Mouse (Mus musculus): ENCODE data around the gene Pithd1. TPM values are rescaled to one million over a fixed set of nuclear protein-coding genes. Genes with fewer than 3 reads are reported as not detected.
A peak's percentile ranks its signal among the peaks of the same experiment; 100 is the strongest.

Gene Pithd1
- polyA plus RNA-seq, 1 experiment from 2014 or later = 63.3 TPM

- Histone ChIP-seq H3K9ac (no peak overlapping the region), H3K9me3 (no peaks in the 10 kb centered on the region), H3K27me3 (replicated peaks) (no peaks in the 10 kb centered on the region), H3K4me3 (no peak overlapping the region), H3K27ac (no peak overlapping the region), H3K4me2 (replicated peaks) (no peak overlapping the region), H3K36me3 (peaks cover 53% of the 10 kb centered on the region), H3K4me1 (peaks cover 24% of the 10 kb centered on the region)
- 93% methylated on average over 16 of the region's 16 CpGs for WGBS
- no peak for ATAC-seq (ENCODE audit: low FRiP score, low read depth)
These were observed 20.8 kb downstream of the Pithd1 start for GRCm38 (mm10) chr4:135966283-135966682.

GRCm38 (mm10) chr4:135965113-135965512 is 22.0 kb downstream of the Pithd1 start:
- peaks cover 48% of the 10 kb centered on the region for H3K36me3 ChIP-seq
- 87% methylated on average over 9 of the region's 9 CpGs for WGBS
- no peaks in the 10 kb centered on the region for H3K27me3 ChIP-seq (replicated peaks)
- no peaks in the 10 kb centered on the region for H3K9me3 ChIP-seq
- no peak overlapping the region for H3K4me2 ChIP-seq (replicated peaks)
- no peak overlapping the region for H3K9ac ChIP-seq
- ATAC-seq (ENCODE audit: low FRiP score, low read depth) = no peak
- no peak overlapping the region for H3K27ac ChIP-seq
- H3K4me1 ChIP-seq = peaks cover 15% of the 10 kb centered on the region
- H3K4me3 ChIP-seq = no peak overlapping the region

GRCm38 (mm10) chr4:135964426-135964825 is 22.6 kb downstream of the Pithd1 start:
- peak overlapping the region; percentile 82 for H3K9ac ChIP-seq
- ATAC-seq (ENCODE audit: low FRiP score, low read depth) = no peak
- H3K27me3 ChIP-seq (replicated peaks) = no peaks in the 10 kb centered on the region
- peaks cover 47% of the 10 kb centered on the region for H3K36me3 ChIP-seq
- H3K4me2 ChIP-seq (replicated peaks) = peak overlapping the region; percentile 78
- H3K9me3 ChIP-seq = no peaks in the 10 kb centered on the region
- 6% methylated on average over 12 of the region's 12 CpGs for WGBS
- no peak overlapping the region for H3K27ac ChIP-seq
- peak overlapping the region; percentile 66 for H3K4me3 ChIP-seq
- peaks cover 15% of the 10 kb centered on the region for H3K4me1 ChIP-seq

GRCm38 (mm10) chr4:135963457-135964193 is 23.4 kb downstream of the Pithd1 start, which contains the start of gene Gale:
TSS of gene Gale (plus strand) at chr4:135963727.
- peak within 1 kb of the TSS; percentile 66 for H3K4me3 ChIP-seq
- peak within 1 kb of the TSS; percentile 82 for H3K9ac ChIP-seq
- WGBS = under 1% methylated on average over 56 of the region's 56 CpGs
- H3K4me1 ChIP-seq = peaks cover 15% of the 10 kb centered on the region
- peaks cover 47% of the 10 kb centered on the region for H3K36me3 ChIP-seq
- H3K4me2 ChIP-seq (replicated peaks) = peak within 1 kb of the TSS; percentile 78
- H3K9me3 ChIP-seq = no peaks in the 10 kb centered on the region
- no peaks in the 10 kb centered on the region for H3K27me3 ChIP-seq (replicated peaks)
- peak within 1 kb of the TSS; percentile 57; the same call in 1 of the 2 replicates for H3K27ac ChIP-seq
- peak; percentile 94 for ATAC-seq (ENCODE audit: low FRiP score, low read depth)

- no peaks in the 10 kb centered on the region for H3K27me3 ChIP-seq (replicated peaks)
- peak overlapping the region; percentile 82 for H3K9ac ChIP-seq
- H3K4me1 ChIP-seq = peaks cover 15% of the 10 kb centered on the region
- 7% methylated on average over 15 of the region's 15 CpGs for WGBS
- no peaks in the 10 kb centered on the region for H3K9me3 ChIP-seq
- peak overlapping the region; percentile 78 for H3K4me2 ChIP-seq (replicated peaks)
- H3K4me3 ChIP-seq = peak overlapping the region; percentile 66
- H3K27ac ChIP-seq = peak overlapping the region; percentile 57; the same call in 1 of the 2 replicates
- peaks cover 42% of the 10 kb centered on the region for H3K36me3 ChIP-seq
- no peak for ATAC-seq (ENCODE audit: low FRiP score, low read depth)
These were observed 24.1 kb downstream of the Pithd1 start for GRCm38 (mm10) chr4:135962946-135963345.

- H3K27ac ChIP-seq = no peak overlapping the region
- H3K36me3 ChIP-seq = peaks cover 34% of the 10 kb centered on the region
- no peak for ATAC-seq (ENCODE audit: low FRiP score, low read depth)
- no peak overlapping the region for H3K9ac ChIP-seq
- peaks cover 15% of the 10 kb centered on the region for H3K4me1 ChIP-seq
- H3K4me2 ChIP-seq (replicated peaks) = no peak overlapping the region; the same call in 1 of the 2 replicates
- H3K27me3 ChIP-seq (replicated peaks) = no peaks in the 10 kb centered on the region
- 91% methylated on average over 7 of the region's 7 CpGs for WGBS
- no peaks in the 10 kb centered on the region for H3K9me3 ChIP-seq
- no peak overlapping the region for H3K4me3 ChIP-seq
These were observed 24.9 kb downstream of the Pithd1 start for GRCm38 (mm10) chr4:135962198-135962597.

- peaks cover 30% of the 10 kb centered on the region for H3K36me3 ChIP-seq
These were observed 25.4 kb downstream of the Pithd1 start for GRCm38 (mm10) chr4:135961709-135962108.

GRCm38 (mm10) chr4:135960717-135961116 is 26.3 kb downstream of the Pithd1 start:
- peaks cover 15% of the 10 kb centered on the region for H3K4me1 ChIP-seq
- no peaks in the 10 kb centered on the region for H3K9me3 ChIP-seq
- ATAC-seq (ENCODE audit: low FRiP score, low read depth) = no peak
- no peak overlapping the region for H3K4me3 ChIP-seq
- H3K4me2 ChIP-seq (replicated peaks) = no peak overlapping the region
- WGBS = 20% methylated on average over 5 of the region's 5 CpGs
- H3K36me3 ChIP-seq = peaks cover 27% of the 10 kb centered on the region
- H3K27me3 ChIP-seq (replicated peaks) = no peaks in the 10 kb centered on the region
- H3K27ac ChIP-seq = no peak overlapping the region
- H3K9ac ChIP-seq = no peak overlapping the region

More at GRCm38 (mm10) chr4:135961709-135962108, 25.4 kb downstream of the Pithd1 start:
- no peak overlapping the region for H3K27ac ChIP-seq
- no peaks in the 10 kb centered on the region for H3K27me3 ChIP-seq (replicated peaks)
- peaks cover 15% of the 10 kb centered on the region for H3K4me1 ChIP-seq
- ATAC-seq (ENCODE audit: low FRiP score, low read depth) = no peak
- WGBS = 88% methylated on average over 5 of the region's 5 CpGs
- H3K4me3 ChIP-seq = no peak overlapping the region
- H3K4me2 ChIP-seq (replicated peaks) = no peak overlapping the region
- no peaks in the 10 kb centered on the region for H3K9me3 ChIP-seq
- H3K9ac ChIP-seq = no peak overlapping the region

- Histone ChIP-seq H3K9me3 (no peaks in the 10 kb centered on the region), H3K4me3 (no peak overlapping the region), H3K4me2 (replicated peaks) (no peak overlapping the region), H3K27me3 (replicated peaks) (no peaks in the 10 kb centered on the region), H3K9ac (no peak overlapping the region), H3K36me3 (peaks cover 32% of the 10 kb centered on the region), H3K4me1 (peaks cover 6% of the 10 kb centered on the region; the same call in 1 of the 2 replicates), H3K27ac (no peak overlapping the region)
- no peak for ATAC-seq (ENCODE audit: low FRiP score, low read depth)
- WGBS = 64% methylated on average over 8 of the region's 8 CpGs
These were observed 28.7 kb downstream of the Pithd1 start for GRCm38 (mm10) chr4:135958354-135958753.

GRCm38 (mm10) chr4:135955886-135956285 is 31.2 kb downstream of the Pithd1 start:
- Histone ChIP-seq H3K27ac (no peak overlapping the region), H3K4me2 (replicated peaks) (no peak overlapping the region), H3K9me3 (no peaks in the 10 kb centered on the region), H3K36me3 (peaks cover 48% of the 10 kb centered on the region), H3K9ac (no peak overlapping the region), H3K4me3 (no peak overlapping the region), H3K4me1 (no peaks in the 10 kb centered on the region), H3K27me3 (replicated peaks) (no peaks in the 10 kb centered on the region)
- 88% methylated on average over 9 of the region's 9 CpGs for WGBS
- no peak for ATAC-seq (ENCODE audit: low FRiP score, low read depth)

- peaks cover 7% of the 10 kb centered on the region; the same call in 1 of the 2 replicates for H3K4me1 ChIP-seq
- ATAC-seq (ENCODE audit: low FRiP score, low read depth) = no peak; the same call in 1 of the 2 replicates
- 9% methylated on average over 2 of the region's 2 CpGs for WGBS
These were observed 32.8 kb downstream of the Pithd1 start for GRCm38 (mm10) chr4:135954241-135954640.

GRCm38 (mm10) chr4:135953179-135953578 is 33.9 kb downstream of the Pithd1 start:
- ATAC-seq (ENCODE audit: low FRiP score, low read depth) = no peak
- no peak overlapping the region for H3K4me3 ChIP-seq
- peaks cover 7% of the 10 kb centered on the region; the same call in 1 of the 2 replicates for H3K4me1 ChIP-seq
- H3K36me3 ChIP-seq = peaks cover 28% of the 10 kb centered on the region
- no peak overlapping the region for H3K9ac ChIP-seq
- H3K9me3 ChIP-seq = no peaks in the 10 kb centered on the region
- WGBS = 93% methylated on average over 3 of the region's 3 CpGs
- no peak overlapping the region for H3K4me2 ChIP-seq (replicated peaks)
- H3K27me3 ChIP-seq (replicated peaks) = no peaks in the 10 kb centered on the region
- no peak overlapping the region for H3K27ac ChIP-seq

More at GRCm38 (mm10) chr4:135954241-135954640, 32.8 kb downstream of the Pithd1 start:
- Histone ChIP-seq H3K9ac (no peak overlapping the region), H3K27me3 (replicated peaks) (no peaks in the 10 kb centered on the region), H3K27ac (no peak overlapping the region), H3K36me3 (peaks cover 36% of the 10 kb centered on the region), H3K4me3 (no peak overlapping the region), H3K9me3 (no peaks in the 10 kb centered on the region), H3K4me2 (replicated peaks) (no peak overlapping the region)

Measured in neural tube, embryonic 12.5 days (tissue).